Mouse (Mus musculus): Measurements from ENCODE around the gene Mdm2. TPM values are rescaled to one million over a fixed set of nuclear protein-coding genes. Genes with fewer than 3 reads are reported as not detected.

Gene Mdm2
- total and polyA plus RNA-seq, 3 experiments = 79.8 to 136 (median 112) TPM

GRCm38 (mm10) chr10:117657659-117658306, 52.8 kb downstream of the Mdm2 start:
- no peak overlapping the region for H3K4me3 ChIP-seq (replicated peaks in 1 of 3; ENCODE audit: low read depth in 2 of 3, low read length in 2 of 3, poor library complexity in 1 of 3)
- no peaks in the 10 kb centered on the region for H3K36me3 ChIP-seq (replicated peaks in 1 of 2; ENCODE audit: control insufficient read depth in 1 of 2, insufficient read depth in 1 of 2, low read length in 1 of 2)
- H3K4me2 ChIP-seq (ENCODE audit: insufficient read depth, low read depth, poor library complexity, severe bottlenecking) = no peak overlapping the region
- in situ Hi-C loops (cut with MboI; ENCODE audit: low pct_ligation_motif_present, low pct_unique_long_range_greater_than_20kb, low sequenced_read_pairs) (no loop called here), dilution Hi-C loops (cut with MboI; ENCODE audit: extremely low pct_ligation_motif_present, extremely low pct_unique_long_range_greater_than_20kb, low sequenced_read_pairs) (no loop called here)
- no peaks in the 10 kb centered on the region for H3K9me3 ChIP-seq (replicated peaks; ENCODE audit: low read length)
- no peak for DNase-seq (ENCODE audit: extremely low read depth)
- peaks cover under 1 to 8% of the 10 kb centered on the region in 2 experiments; a peak in 2 of 4 replicates for H3K4me1 ChIP-seq (ENCODE audit: control insufficient read depth in 1 of 2, insufficient read depth in 2 of 2)
- H3K79me2 ChIP-seq (replicated peaks; ENCODE audit: control insufficient read depth, extremely low read depth, insufficient read depth, poor library complexity, severe bottlenecking) = no peaks in the 10 kb centered on the region
- H3K27me3 ChIP-seq (replicated peaks) = no peaks in the 10 kb centered on the region
- no peak overlapping the region for H3K27ac ChIP-seq (ENCODE audit: insufficient read depth, low read depth)
- H3K9ac ChIP-seq (ENCODE audit: insufficient read depth, low read depth) = no peak overlapping the region
- TF ChIP-seq IRF4 (IDR thresholded peaks at IDR 0.05; ENCODE audit: low read depth, low read length) (no peak), CHD1 (IDR thresholded peaks at IDR 0.05; ENCODE audit: low read depth, low read length) (no peak), ZC3H11A (IDR thresholded peaks at IDR 0.05; ENCODE audit: low read depth, low read length) (no peak)

GRCm38 (mm10) chr10:117656985-117657658, 53.4 kb downstream of the Mdm2 start:
- dilution Hi-C loops (cut with MboI; ENCODE audit: extremely low pct_ligation_motif_present, extremely low pct_unique_long_range_greater_than_20kb, low sequenced_read_pairs) = no loop called here

DNA sequence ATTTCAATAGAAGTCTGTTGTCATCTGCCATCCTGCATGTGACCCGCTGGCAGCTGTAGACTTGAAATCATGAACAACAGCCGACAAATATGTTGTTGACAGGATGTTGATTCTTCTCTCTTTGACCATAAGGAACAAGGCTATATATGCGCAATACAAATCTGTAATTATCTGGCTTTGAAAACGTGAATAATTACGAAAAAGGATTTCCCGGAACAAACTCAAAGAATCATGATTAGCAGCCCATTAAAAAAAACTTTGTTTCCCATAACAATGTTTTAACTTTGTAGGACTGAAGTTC, 53.9 kb downstream of the Mdm2 start:
- Histone ChIP-seq H3K27ac (ENCODE audit: insufficient read depth, low read depth) (no peak overlapping the region), H3K9me3 (replicated peaks; ENCODE audit: low read length) (no peaks in the 10 kb centered on the region), H3K27me3 (replicated peaks) (no peaks in the 10 kb centered on the region), H3K79me2 (replicated peaks; ENCODE audit: control insufficient read depth, extremely low read depth, insufficient read depth, poor library complexity, severe bottlenecking) (no peaks in the 10 kb centered on the region), H3K9ac (ENCODE audit: insufficient read depth, low read depth) (no peak overlapping the region), H3K4me1 (ENCODE audit: control insufficient read depth in 1 of 2, insufficient read depth in 2 of 2) (peaks cover 0 to 17% of the 10 kb centered on the region in 2 experiments; a peak in 2 of 4 replicates), H3K36me3 (replicated peaks in 1 of 2; ENCODE audit: control insufficient read depth in 1 of 2, insufficient read depth in 1 of 2, low read length in 1 of 2) (no peaks in the 10 kb centered on the region), H3K4me2 (ENCODE audit: insufficient read depth, low read depth, poor library complexity, severe bottlenecking) (no peak overlapping the region), H3K4me3 (replicated peaks in 1 of 3; ENCODE audit: low read depth in 2 of 3, low read length in 2 of 3, poor library complexity in 1 of 3) (no peak overlapping the region)
- dilution Hi-C loops (cut with MboI; ENCODE audit: extremely low pct_ligation_motif_present, extremely low pct_unique_long_range_greater_than_20kb, low sequenced_read_pairs) (no loop called here), in situ Hi-C loops (cut with MboI; ENCODE audit: low pct_ligation_motif_present, low pct_unique_long_range_greater_than_20kb, low sequenced_read_pairs) (no loop called here)
- TF ChIP-seq NRF1 (IDR thresholded peaks at IDR 0.05; ENCODE audit: low read depth, low read length) = no peak
- no peak for TF ChIP-seq CHD2 (IDR thresholded peaks at IDR 0.05; ENCODE audit: low read length)
- no peak for TF ChIP-seq MAFK (IDR thresholded peaks at IDR 0.05; ENCODE audit: insufficient replicate concordance, low read length)
- no peak for TF ChIP-seq USF1 (IDR thresholded peaks at IDR 0.05; ENCODE audit: low read depth, low read length)
- no peak for TF ChIP-seq MAX (IDR thresholded peaks at IDR 0.05; ENCODE audit: low read length)
- TF ChIP-seq RAD21 (IDR thresholded peaks at IDR 0.05; ENCODE audit: low read depth, low read length) = no peak
- no peak for TF ChIP-seq BHLHE40 (IDR thresholded peaks at IDR 0.05; ENCODE audit: low read depth, low read length)
- no peak for TF ChIP-seq HCFC1 (IDR thresholded peaks at IDR 0.05; ENCODE audit: low read depth, low read length)
- no peak for TF ChIP-seq PAX5 (IDR thresholded peaks at IDR 0.05; ENCODE audit: low read length)
- TF ChIP-seq KAT2A (IDR thresholded peaks at IDR 0.05; ENCODE audit: insufficient replicate concordance, low read length) = no peak
- DNase-seq (ENCODE audit: extremely low read depth) = no peak

More at GRCm38 (mm10) chr10:117656985-117657658, 53.4 kb downstream of the Mdm2 start:
- Histone ChIP-seq H3K27ac (ENCODE audit: insufficient read depth, low read depth) (no peak overlapping the region), H3K9ac (ENCODE audit: insufficient read depth, low read depth) (no peak overlapping the region), H3K4me3 (replicated peaks in 1 of 3; ENCODE audit: low read depth in 2 of 3, low read length in 2 of 3, poor library complexity in 1 of 3) (no peak overlapping the region), H3K4me2 (ENCODE audit: insufficient read depth, low read depth, poor library complexity, severe bottlenecking) (no peak overlapping the region), H3K9me3 (replicated peaks; ENCODE audit: low read length) (no peaks in the 10 kb centered on the region), H3K27me3 (replicated peaks) (no peaks in the 10 kb centered on the region), H3K79me2 (replicated peaks; ENCODE audit: control insufficient read depth, extremely low read depth, insufficient read depth, poor library complexity, severe bottlenecking) (no peaks in the 10 kb centered on the region), H3K4me1 (ENCODE audit: control insufficient read depth in 1 of 2, insufficient read depth in 2 of 2) (peaks cover 0 to 12% of the 10 kb centered on the region in 2 experiments; a peak in 2 of 4 replicates), H3K36me3 (replicated peaks in 1 of 2; ENCODE audit: control insufficient read depth in 1 of 2, insufficient read depth in 1 of 2, low read length in 1 of 2) (no peaks in the 10 kb centered on the region)
- no peak for TF ChIP-seq JUN (IDR thresholded peaks at IDR 0.05; ENCODE audit: insufficient read depth, low read depth, low read length)
- TF ChIP-seq GABPA (IDR thresholded peaks at IDR 0.05; ENCODE audit: insufficient replicate concordance, low read depth, low read length) = no peak
- no peak for TF ChIP-seq MXI1 (IDR thresholded peaks at IDR 0.05; ENCODE audit: low read depth, low read length)
- TF ChIP-seq MEF2A (IDR thresholded peaks at IDR 0.05; ENCODE audit: borderline replicate concordance, low read depth, low read length) = no peak
- no peak for TF ChIP-seq CHD1 (IDR thresholded peaks at IDR 0.05; ENCODE audit: low read depth, low read length)
- TF ChIP-seq UBTF (IDR thresholded peaks at IDR 0.05; ENCODE audit: low read depth, low read length) = no peak
- TF ChIP-seq USF1 (IDR thresholded peaks at IDR 0.05; ENCODE audit: low read depth, low read length) = no peak
- DNase-seq (ENCODE audit: extremely low read depth) = no peak
- in situ Hi-C loops (cut with MboI; ENCODE audit: low pct_ligation_motif_present, low pct_unique_long_range_greater_than_20kb, low sequenced_read_pairs) = no loop called here
